9 mouse cellular contexts compared by ENCODE assay signal in genomic region chr10:78134975-78135798, GRCm38 (mm10). TPM values are rescaled to one million over a fixed set of nuclear protein-coding genes. Genes with fewer than 3 reads are reported as not detected.
A peak's percentile ranks its signal among the peaks of the same experiment; 100 is the strongest.
DNase-seq lines count a peak whose midpoint lies in the region; ATAC-seq and TF ChIP-seq lines count a peak whose summit lies in the region.
"Had no signal": no experiment of that assay in that cellular context is flagged by ENCODE, and none has a peak within 500 bp of the region (broad histone marks: within the 10 kb centered on the region; RNA-seq: fewer than 3 reads in every experiment).

No protein-coding gene starts in this region.

- peak overlapping the region; percentile 39 for H3K4me2 ChIP-seq in intestine, embryonic 16.5 days (ENCODE audit: low read depth, low read length)
- peak overlapping the region; percentile 41 for H3K4me2 ChIP-seq in lung, embryonic 15.5 days

- H3K9ac ChIP-seq in intestine, embryonic 16.5 days (ENCODE audit: low read depth, low read length) = peak overlapping the region; percentile 52; the same call in 1 of the 2 replicates
- no peak overlapping the region; the same call in 1 of the 2 replicates for H3K9ac ChIP-seq in lung, embryonic 15.5 days

- no peak for TF ChIP-seq CTCF in lung, adult 2 months (IDR thresholded peaks at IDR 0.05; ENCODE audit: insufficient read depth, low read length)

- no peaks in the 10 kb centered on the region for H3K9me3 ChIP-seq in intestine, embryonic 16.5 days (ENCODE audit: control insufficient read depth, low read length)
- no peaks in the 10 kb centered on the region for H3K9me3 ChIP-seq in lung, embryonic 15.5 days

- no peaks in the 10 kb centered on the region for H3K27me3 ChIP-seq in intestine, embryonic 16.5 days (replicated peaks; ENCODE audit: control insufficient read depth, insufficient read depth, low read length)
- no peaks in the 10 kb centered on the region for H3K27me3 ChIP-seq in lung, embryonic 15.5 days
- H3K27me3 ChIP-seq: Patski had no signal

- H3K4me1 ChIP-seq in lung, adult 2 months (ENCODE audit: control insufficient read depth, insufficient read depth, low read length) = peaks cover 16% of the 10 kb centered on the region
- peaks cover 34% of the 10 kb centered on the region for H3K4me1 ChIP-seq in intestine, embryonic 16.5 days (ENCODE audit: control insufficient read depth, insufficient read depth, low read length)
- H3K4me1 ChIP-seq in lung, embryonic 15.5 days = peaks cover 42% of the 10 kb centered on the region

- TF ChIP-seq POLR2A in lung, adult 2 months (IDR thresholded peaks at IDR 0.05; ENCODE audit: borderline replicate concordance, extremely low read depth, low read depth, low read length) = no peak

- WGBS in lung, adult 2 months = 20% methylated on average over 14 of the region's 14 CpGs
- WGBS in intestine, embryonic 16.5 days = 5% methylated on average over 14 of the region's 14 CpGs
- WGBS in lung, embryonic 15.5 days = 7% methylated on average over 14 of the region's 14 CpGs

- ATAC-seq in intestine, embryonic 16.5 days = peak; percentile 86
- 0 out of 2 replicates have a peak, but pooled peaks have one; percentile 9 for ATAC-seq in lung, embryonic 15.5 days (ENCODE audit: borderline replicate concordance, extremely low read depth, low FRiP score, low TSS enrichment)
- ATAC-seq in cerebellum, adult (ENCODE audit: insufficient number of reproducible peaks, low FRiP score, low TSS enrichment) = no peak
- ATAC-seq: Patski had no signal

- H3K36me3 ChIP-seq in intestine, embryonic 16.5 days (ENCODE audit: control insufficient read depth, insufficient read depth, low read length) = no peaks in the 10 kb centered on the region
- no peaks in the 10 kb centered on the region for H3K36me3 ChIP-seq in lung, embryonic 15.5 days

- peak; percentile 74 to 78 for DNase-seq in lung, adult 18-20 months
- no peak for DNase-seq in lung, adult 2 months
- DNase-seq in forelimb bud, embryonic 11.5 days (ENCODE audit: low read depth, low spot score) = peak; percentile 26
- DNase-seq in retina, embryonic 14.5 days (ENCODE audit: low spot score) = peak; percentile 63
- DNase-seq in cerebellum, postnatal 36 days = no peak

- H3K27ac ChIP-seq in intestine, embryonic 16.5 days (ENCODE audit: low read length) = peak overlapping the region; percentile 80
- peak overlapping the region; percentile 17; the same call in 1 of the 2 replicates for H3K27ac ChIP-seq in lung, embryonic 15.5 days

- no peak overlapping the region for H3K4me3 ChIP-seq in lung, adult 2 months (replicated peaks; ENCODE audit: extremely low read depth, low read depth, low read length)
- H3K4me3 ChIP-seq in intestine, embryonic 16.5 days (ENCODE audit: low read length) = no peak overlapping the region
- H3K4me3 ChIP-seq in lung, embryonic 15.5 days = no peak overlapping the region

RNA-seq across cellular contexts. Expression of gene D10Jhu81e, which starts 34.4 kb away (rescaled TPM):
- polyA plus RNA-seq in lung, adult 2 months (2012; rRNA removed) = 105 and 113 TPM in 2 replicates
- 43.8 and 45.7 TPM in 2 replicates for polyA plus RNA-seq in intestine, embryonic 16.5 days (2015; fragmentation: Nextera tagmentation; extraction: Ambion mirVana)
- polyA plus RNA-seq in lung, embryonic 15.5 days (2015; fragmentation: Nextera tagmentation; extraction: Ambion mirVana) = 32.8 and 34.8 TPM in 2 replicates

RNA-seq across cellular contexts. Expression of gene Pwp2, which starts 49.8 kb away (rescaled TPM):
- polyA plus RNA-seq in lung, adult 2 months (2012; rRNA removed) = 6.7 and 8.7 TPM in 2 replicates
- polyA plus RNA-seq in intestine, embryonic 16.5 days (2015; fragmentation: Nextera tagmentation; extraction: Ambion mirVana) = 15.5 TPM in 2 replicates
- polyA plus RNA-seq in lung, embryonic 15.5 days (2015; fragmentation: Nextera tagmentation; extraction: Ambion mirVana) = 19.4 and 19.7 TPM in 2 replicates

Comparison
In these comparisons a context has a peak if more than half of its experiments do, and no peak if none do; other contexts are left out.
1. DNase-seq: peak in lung, adult 18-20 months (2 of 2), forelimb bud, embryonic 11.5 days (single experiment) and retina, embryonic 14.5 days (single experiment); none in lung, adult 2 months (single experiment) and cerebellum, postnatal 36 days (0 of 2).